Mouse (Mus musculus) stomach, embryonic 14.5 days (tissue): ENCODE measurements around the gene Usp12. TPM values are rescaled to one million over a fixed set of nuclear protein-coding genes. Genes with fewer than 3 reads are reported as not detected.

Experiments used
- ATAC-seq: fragments of 200-750 bp; cut with Nextera tagmentation; 2 replicates; pipeline ENCODE4 v1.8.0; 2017; ENCODE audit warnings: low read depth, moderate TSS enrichment; ENCODE audit not compliant: insufficient number of reproducible peaks, insufficient read depth, low FRiP score
- H3K27ac ChIP-seq: fragments of 300-500 bp; sonication (generic); 2 replicates; pipeline ENCODE4 v1.5.1; 2014; ENCODE audit warnings: mild to moderate bottlenecking, low read length, moderate library complexity, mixed read lengths
- H3K27me3 ChIP-seq: fragments of 300-500 bp; sonication (generic); 2 replicates; pipeline ENCODE4 v1.6.1; 2014; ENCODE audit warnings: low read length, control low read depth, mixed read lengths; ENCODE audit not compliant: control insufficient read depth, insufficient read depth
- H3K36me3 ChIP-seq: fragments of 300-500 bp; sonication (generic); 2 replicates; pipeline ENCODE4 v1.6.1; 2014; ENCODE audit warnings: mild to moderate bottlenecking, control low read depth, low read length, moderate library complexity, mixed read lengths; ENCODE audit not compliant: control insufficient read depth, insufficient read depth
- H3K4me1 ChIP-seq: fragments of 300-500 bp; sonication (generic); 2 replicates; pipeline ENCODE4 v1.6.1; 2014; ENCODE audit warnings: low read length, control low read depth, mixed read lengths; ENCODE audit not compliant: control insufficient read depth, insufficient read depth
- H3K4me2 ChIP-seq: fragments of 300-500 bp; sonication (generic); replicated peaks from 2 replicates; pipeline ENCODE4 v1.6.1; 2014; ENCODE audit warnings: low read depth, low read length, control low read depth
- H3K4me3 ChIP-seq: fragments of 300-500 bp; sonication (generic); 2 replicates; pipeline ENCODE4 v1.5.1; 2014; ENCODE audit warnings: low read depth, low read length, control low read depth
- H3K9ac ChIP-seq: fragments of 300-500 bp; sonication (generic); replicated peaks from 2 replicates; pipeline ENCODE4 v1.6.1; 2014; ENCODE audit warnings: low read depth, mild to moderate bottlenecking, control low read depth, low read length, moderate library complexity, mixed read lengths
- H3K9me3 ChIP-seq: fragments of 300-500 bp; sonication (generic); 2 replicates; pipeline ENCODE4 v1.6.1; 2016; ENCODE audit warnings: low read depth, low read length, control low read depth; ENCODE audit not compliant: control insufficient read depth
- WGBS: fragments of 180-500 bp; shearing (Covaris S2); extraction: QIAGEN DNeasy Blood & Tissue Kit; methylation state at CpG from one replicate; pipeline ENCODE4 v1.1.7; 2014; 5-methylcytosine and 5-hydroxymethylcytosine counted together
- polyA plus RNA-seq: library from polyadenylated mRNA; unstranded; fragments of >200 nt; fragmentation: Nextera tagmentation; extraction: Ambion mirVana; gene quantifications from 2 replicates; pipeline ENCODE4 v1.2.1, GENCODE M21; 2014

Usp12 gene
- polyA plus RNA-seq = 12.8 and 13.1 TPM in 2 replicates

GRCm38 (mm10) chr5:146794853-146795252 is at the start of gene Usp12:
Usp12 (minus strand) TSS chr5:146795006.
- peak within 1 kb of the TSS; percentile 90 for H3K27ac ChIP-seq
- no peaks in the 10 kb centered on the region for H3K9me3 ChIP-seq
- under 1% methylated on average over 34 of the region's 51 CpGs for WGBS
- H3K9ac ChIP-seq = peak within 1 kb of the TSS; percentile 94
- peak; percentile 97 for ATAC-seq
- peak within 1 kb of the TSS; percentile 74 for H3K4me2 ChIP-seq
- no peaks in the 10 kb centered on the region for H3K36me3 ChIP-seq
- no peaks in the 10 kb centered on the region for H3K27me3 ChIP-seq
- H3K4me3 ChIP-seq = peak within 1 kb of the TSS; percentile 93
- peaks cover 22% of the 10 kb centered on the region; the same call in 1 of the 2 replicates for H3K4me1 ChIP-seq

- ATAC-seq = no peak
- H3K27me3 ChIP-seq = no peaks in the 10 kb centered on the region
- H3K4me2 ChIP-seq = peak overlapping the region; percentile 98
- WGBS = 13% methylated on average over 6 of the region's 6 CpGs
- peaks cover 9% of the 10 kb centered on the region for H3K4me1 ChIP-seq
- H3K9ac ChIP-seq = no peak overlapping the region
- no peaks in the 10 kb centered on the region for H3K9me3 ChIP-seq
- H3K4me3 ChIP-seq = peak overlapping the region; percentile 59
- H3K27ac ChIP-seq = no peak overlapping the region
- no peaks in the 10 kb centered on the region; the same call in 1 of the 2 replicates for H3K36me3 ChIP-seq
Measured at GRCm38 (mm10) chr5:146844301-146844941, 49.6 kb upstream of the Usp12 start.

GRCm38 (mm10) chr5:146841996-146842395 is 47.2 kb upstream of the Usp12 start:
- H3K27ac ChIP-seq = no peak overlapping the region
- H3K9ac ChIP-seq = no peak overlapping the region
- 74% methylated on average over 4 of the region's 4 CpGs for WGBS
- H3K4me1 ChIP-seq = peaks cover 9% of the 10 kb centered on the region
- H3K36me3 ChIP-seq = peaks cover 13% of the 10 kb centered on the region
- ATAC-seq = no peak
- no peaks in the 10 kb centered on the region for H3K27me3 ChIP-seq
- no peak overlapping the region for H3K4me2 ChIP-seq
- no peak overlapping the region for H3K4me3 ChIP-seq
- no peaks in the 10 kb centered on the region for H3K9me3 ChIP-seq

- no peak overlapping the region for H3K4me3 ChIP-seq
- no peak overlapping the region for H3K27ac ChIP-seq
- peaks cover 20% of the 10 kb centered on the region for H3K36me3 ChIP-seq
- no peaks in the 10 kb centered on the region for H3K27me3 ChIP-seq
- peaks cover 8% of the 10 kb centered on the region for H3K4me1 ChIP-seq
- no peaks in the 10 kb centered on the region for H3K9me3 ChIP-seq
- H3K4me2 ChIP-seq = no peak overlapping the region
- H3K9ac ChIP-seq = no peak overlapping the region
- WGBS = 79% methylated on average over 5 of the region's 5 CpGs
- ATAC-seq = no peak
Measured at GRCm38 (mm10) chr5:146841301-146841700, 46.5 kb upstream of the Usp12 start.

- Histone ChIP-seq H3K4me1 (no peaks in the 10 kb centered on the region), H3K27ac (no peak overlapping the region), H3K27me3 (no peaks in the 10 kb centered on the region), H3K36me3 (peaks cover 29% of the 10 kb centered on the region), H3K4me2 (no peak overlapping the region), H3K9ac (no peak overlapping the region), H3K4me3 (no peak overlapping the region), H3K9me3 (no peaks in the 10 kb centered on the region)
- WGBS = 78% methylated on average over 4 of the region's 4 CpGs
- ATAC-seq = no peak
Measured at GRCm38 (mm10) chr5:146840422-146840821, 45.6 kb upstream of the Usp12 start.

- no peak overlapping the region for H3K9ac ChIP-seq
- H3K4me2 ChIP-seq = no peak overlapping the region
- no peak for ATAC-seq
- H3K27me3 ChIP-seq = no peaks in the 10 kb centered on the region
- H3K4me1 ChIP-seq = peaks cover under 1% of the 10 kb centered on the region
- 48% methylated on average over 5 of the region's 5 CpGs for WGBS
- H3K4me3 ChIP-seq = no peak overlapping the region
- H3K27ac ChIP-seq = no peak overlapping the region
- peaks cover 36% of the 10 kb centered on the region for H3K36me3 ChIP-seq
- H3K9me3 ChIP-seq = no peaks in the 10 kb centered on the region
Measured at GRCm38 (mm10) chr5:146839760-146840159, 45.0 kb upstream of the Usp12 start.

GRCm38 (mm10) chr5:146838836-146839648 is 44.2 kb upstream of the Usp12 start:
- 50% methylated on average over 12 of the region's 12 CpGs for WGBS
- H3K36me3 ChIP-seq = peaks cover 43% of the 10 kb centered on the region
- peaks cover 7% of the 10 kb centered on the region for H3K4me1 ChIP-seq
- H3K27me3 ChIP-seq = no peaks in the 10 kb centered on the region
- H3K9me3 ChIP-seq = no peaks in the 10 kb centered on the region
- no peak overlapping the region for H3K27ac ChIP-seq
- no peak for ATAC-seq
- no peak overlapping the region for H3K4me3 ChIP-seq
- H3K4me2 ChIP-seq = no peak overlapping the region
- no peak overlapping the region for H3K9ac ChIP-seq

- Histone ChIP-seq H3K27ac (no peak overlapping the region), H3K9ac (no peak overlapping the region), H3K27me3 (no peaks in the 10 kb centered on the region), H3K4me3 (no peak overlapping the region), H3K4me2 (no peak overlapping the region), H3K4me1 (peaks cover 11% of the 10 kb centered on the region), H3K9me3 (no peaks in the 10 kb centered on the region), H3K36me3 (peaks cover 43% of the 10 kb centered on the region)
- 69% methylated on average over 7 of the region's 7 CpGs for WGBS
- no peak for ATAC-seq
Measured at GRCm38 (mm10) chr5:146837967-146838720, 43.3 kb upstream of the Usp12 start.
